ENCODE assay signal across 17 mouse cellular contexts in the genomic region with DNA sequence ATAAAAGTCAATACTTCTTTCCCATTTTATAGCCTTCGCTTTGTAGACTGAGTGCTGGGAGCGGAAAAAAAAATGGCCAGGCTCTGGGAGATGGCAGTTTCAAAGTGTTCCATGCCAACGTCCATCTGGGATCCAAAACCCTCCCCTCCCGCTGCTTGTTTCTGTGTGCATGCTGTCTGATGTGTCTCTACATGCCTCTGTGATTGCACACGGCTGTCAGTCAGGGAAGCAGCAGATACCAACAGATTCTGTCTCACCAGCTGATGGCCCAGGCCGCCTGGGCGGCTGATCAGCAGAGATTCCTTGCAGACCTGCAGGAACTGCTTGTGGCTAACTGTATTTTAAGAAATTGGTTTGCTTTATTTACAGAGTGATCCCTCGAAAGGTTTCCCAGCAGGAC.
A peak's percentile ranks its signal among the peaks of the same experiment; 100 is the strongest.
DNase-seq lines count a peak whose midpoint lies in the region; ATAC-seq and TF ChIP-seq lines count a peak whose summit lies in the region.
"Had no signal": no experiment of that assay in that cellular context is flagged by ENCODE, and none has a peak within 500 bp of the region (broad histone marks: within the 10 kb centered on the region; RNA-seq: fewer than 3 reads in every experiment).

No protein-coding gene starts in this region.

- peak; percentile 56; the same call in 1 of the 2 replicates for ATAC-seq in hindbrain, embryonic 15.5 days (ENCODE audit: low FRiP score, low read depth)
- no peak for ATAC-seq in hindbrain, embryonic 13.5 days (ENCODE audit: low FRiP score)
- peak; percentile 87 for ATAC-seq in forebrain, embryonic 16.5 days

- H3K27me3 ChIP-seq in hindbrain, embryonic 15.5 days, result no peaks in the 10 kb centered on the region
- no peaks in the 10 kb centered on the region for H3K27me3 ChIP-seq in hindbrain, embryonic 13.5 days
- no peaks in the 10 kb centered on the region for H3K27me3 ChIP-seq in forebrain, embryonic 16.5 days (replicated peaks; ENCODE audit: control insufficient read depth, insufficient read depth, low read length)
- H3K27me3 ChIP-seq: embryonic facial prominence, embryonic 13.5 days; heart, embryonic 15.5 days; hindbrain, embryonic 12.5 days; limb, embryonic 15.5 days; neural tube, embryonic 15.5 days had no signal

- no peak overlapping the region for H3K4me2 ChIP-seq in hindbrain, embryonic 15.5 days
- H3K4me2 ChIP-seq in hindbrain, embryonic 13.5 days, result no peak overlapping the region
- no peak overlapping the region for H3K4me2 ChIP-seq in forebrain, embryonic 16.5 days (ENCODE audit: low read length)
- H3K4me2 ChIP-seq: embryonic facial prominence, embryonic 13.5 days; heart, embryonic 15.5 days; hindbrain, embryonic 12.5 days; limb, embryonic 15.5 days; neural tube, embryonic 15.5 days had no signal

- no peaks in the 10 kb centered on the region for H3K9me3 ChIP-seq in hindbrain, embryonic 15.5 days
- H3K9me3 ChIP-seq in hindbrain, embryonic 13.5 days, result no peaks in the 10 kb centered on the region
- no peaks in the 10 kb centered on the region for H3K9me3 ChIP-seq in forebrain, embryonic 16.5 days (ENCODE audit: control insufficient read depth, low read length)
- H3K9me3 ChIP-seq: embryonic facial prominence, embryonic 13.5 days; heart, embryonic 15.5 days; hindbrain, embryonic 12.5 days; limb, embryonic 15.5 days; neural tube, embryonic 15.5 days had no signal

- H3K4me1 ChIP-seq in hindbrain, embryonic 15.5 days (replicated peaks), result no peaks in the 10 kb centered on the region
- H3K4me1 ChIP-seq in hindbrain, embryonic 13.5 days (replicated peaks), result no peaks in the 10 kb centered on the region
- no peaks in the 10 kb centered on the region for H3K4me1 ChIP-seq in forebrain, embryonic 16.5 days (replicated peaks; ENCODE audit: control insufficient read depth, insufficient read depth, low read length)
- H3K4me1 ChIP-seq: embryonic facial prominence, embryonic 13.5 days; heart, embryonic 15.5 days; hindbrain, embryonic 12.5 days; limb, embryonic 15.5 days; neural tube, embryonic 15.5 days had no signal

- 54% methylated on average over 8 of the region's 8 CpGs for WGBS in hindbrain, embryonic 15.5 days
- WGBS in hindbrain, embryonic 13.5 days, result 71% methylated on average over 8 of the region's 8 CpGs
- WGBS in forebrain, embryonic 16.5 days, result 54% methylated on average over 8 of the region's 8 CpGs

- no peak for TF ChIP-seq CTCF in brain, embryonic 14.5 days (IDR thresholded peaks at IDR 0.05; ENCODE audit: borderline replicate concordance, extremely low read depth, insufficient read depth, insufficient read length)

- H3K4me3 ChIP-seq in hindbrain, embryonic 15.5 days, result no peak overlapping the region
- no peak overlapping the region for H3K4me3 ChIP-seq in hindbrain, embryonic 13.5 days
- H3K4me3 ChIP-seq in forebrain, embryonic 16.5 days (replicated peaks; ENCODE audit: low read length), result no peak overlapping the region
- H3K4me3 ChIP-seq: embryonic facial prominence, embryonic 13.5 days; heart, embryonic 15.5 days; hindbrain, embryonic 12.5 days; left cerebral cortex, adult 2 months; limb, embryonic 15.5 days; neural tube, embryonic 15.5 days had no signal

- peak; percentile 64 for DNase-seq in brain, embryonic 14.5 days (ENCODE audit: low read depth)
- peak; percentile 52 to 78 for DNase-seq in layer of hippocampus, postnatal 14 days (ENCODE audit: low spot score in 2 of 2)
- no peak for DNase-seq in ovary, postnatal 36 days (ENCODE audit: low spot score)
- no peak for DNase-seq in B cell, adult 2 months
- DNase-seq: adrenal gland, postnatal 36 days; cerebellum, adult 9-11 months; lung, adult 18-20 months had no signal

- H3K36me3 ChIP-seq in hindbrain, embryonic 15.5 days, result no peaks in the 10 kb centered on the region
- H3K36me3 ChIP-seq in hindbrain, embryonic 13.5 days, result no peaks in the 10 kb centered on the region
- no peaks in the 10 kb centered on the region for H3K36me3 ChIP-seq in forebrain, embryonic 16.5 days (ENCODE audit: control insufficient read depth, insufficient read depth)
- H3K36me3 ChIP-seq: embryonic facial prominence, embryonic 13.5 days; heart, embryonic 15.5 days; hindbrain, embryonic 12.5 days; limb, embryonic 15.5 days; neural tube, embryonic 15.5 days had no signal

- no peak for TF ChIP-seq POLR2A in brain, embryonic 14.5 days (IDR thresholded peaks at IDR 0.05; ENCODE audit: borderline replicate concordance, extremely low read depth, insufficient read depth, insufficient read length, poor library complexity, severe bottlenecking)

- no peak overlapping the region for H3K9ac ChIP-seq in hindbrain, embryonic 15.5 days
- no peak overlapping the region for H3K9ac ChIP-seq in hindbrain, embryonic 13.5 days
- H3K9ac ChIP-seq in forebrain, embryonic 16.5 days (replicated peaks; ENCODE audit: low read depth, low read length), result no peak overlapping the region
- H3K9ac ChIP-seq: embryonic facial prominence, embryonic 13.5 days; heart, embryonic 15.5 days; hindbrain, embryonic 12.5 days; limb, embryonic 15.5 days; neural tube, embryonic 15.5 days had no signal

- no peak overlapping the region for H3K27ac ChIP-seq in hindbrain, embryonic 15.5 days (replicated peaks)
- no peak overlapping the region for H3K27ac ChIP-seq in hindbrain, embryonic 13.5 days
- H3K27ac ChIP-seq in forebrain, embryonic 16.5 days (ENCODE audit: low read length), result no peak overlapping the region
- H3K27ac ChIP-seq: embryonic facial prominence, embryonic 13.5 days; heart, embryonic 15.5 days; hindbrain, embryonic 12.5 days; left cerebral cortex, adult 2 months; limb, embryonic 15.5 days; macrophage; neural tube, embryonic 15.5 days had no signal

Comparison
In these comparisons a context has a peak if more than half of its experiments do, and no peak if none do; other contexts are left out.
1. DNase-seq: peak in brain, embryonic 14.5 days (single experiment) and layer of hippocampus, postnatal 14 days (2 of 2); none in ovary, postnatal 36 days (single experiment) and B cell, adult 2 months (0 of 2).